Mouse (Mus musculus): ENCODE data around the gene Sapcd2.

GRCm38 (mm10) chr2:25426721-25427191 lies 54.6 kb downstream of the Sapcd2 start:
- no peak for TF ChIP-seq POLR2A (IDR thresholded peaks at IDR 0.05; ENCODE audit: control insufficient read depth, low read depth, low read length)
- TF ChIP-seq CTCF (IDR thresholded peaks at IDR 0.05; ENCODE audit: control insufficient read depth, insufficient read depth, insufficient replicate concordance, low read depth, low read length) = peak; percentile 66; the same call in 1 of the 2 replicates

Data from testis, adult 2 months (tissue).